Mouse (Mus musculus): ENCODE data around the gene Vps13c.

DNA sequence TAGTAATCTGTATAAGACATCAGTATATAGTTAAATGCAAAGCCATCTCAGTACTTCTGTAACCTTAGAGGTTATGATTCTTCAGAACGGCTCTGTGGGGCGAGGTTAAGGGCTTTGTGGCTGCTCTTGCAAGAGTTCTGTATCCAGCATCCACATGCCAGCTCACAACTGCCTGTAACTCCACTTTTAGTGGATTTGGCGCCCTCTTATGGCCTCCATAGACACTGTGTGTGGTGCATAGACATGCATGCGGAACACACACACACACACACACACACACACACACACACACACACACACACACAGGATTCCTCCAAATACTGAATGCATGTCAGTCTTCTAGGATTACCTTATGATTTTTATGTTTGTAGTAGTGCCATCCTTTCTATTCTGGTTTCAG, 11.0 kb downstream of the Vps13c start:
- TF ChIP-seq POLR2A (IDR thresholded peaks at IDR 0.05; ENCODE audit: low read depth, low read length) (no peak), CTCF (IDR thresholded peaks at IDR 0.05; ENCODE audit: extremely low read depth, insufficient read depth, insufficient read length, insufficient replicate concordance) (no peak)
